In genomic region chr7:16046481-16047337, GRCm38 (mm10) we compare ENCODE assay signal across 8 mouse cellular contexts. TPM values are rescaled to one million over a fixed set of nuclear protein-coding genes. Genes with fewer than 3 reads are reported as not detected.
DNase-seq lines count a peak whose midpoint lies in the region; ATAC-seq and TF ChIP-seq lines count a peak whose summit lies in the region.

No protein-coding gene starts in this region.

- H3K27ac ChIP-seq in ES-E14 (ENCODE audit: insufficient read depth, low read depth, low read length, poor library complexity, severe bottlenecking), result no peak overlapping the region
- H3K27ac ChIP-seq in forebrain, embryonic 16.5 days (ENCODE audit: low read length), result peak overlapping the region; percentile 99
- H3K27ac ChIP-seq in lung, embryonic 15.5 days, result peak overlapping the region; percentile 96
- H3K27ac ChIP-seq in olfactory bulb, adult 2 months (ENCODE audit: insufficient read depth, low read depth, low read length), result peak overlapping the region; percentile 84

- peak; percentile 30 for ATAC-seq in forebrain, embryonic 16.5 days
- peak; percentile 5; the same call in 1 of the 2 replicates for ATAC-seq in lung, embryonic 15.5 days (ENCODE audit: borderline replicate concordance, extremely low read depth, low FRiP score, low TSS enrichment)

- no peak for DNase-seq in ES-E14 (ENCODE audit: low read depth, low spot score)
- peak; percentile 76 to 84 for DNase-seq in cerebellum, adult 18-20 months
- DNase-seq in heart, postnatal 36 days, result peak; percentile 83 to 86
- peak; percentile 69 to 77 for DNase-seq in layer of hippocampus, adult 8-10 months (ENCODE audit: low spot score in 2 of 2)
- peak; percentile 75 for DNase-seq in thymus, postnatal 0 days (ENCODE audit: low spot score)

- no peak; the same call in 1 of the 2 replicates for TF ChIP-seq POLR2A in olfactory bulb, adult 2 months (IDR thresholded peaks at IDR 0.05; ENCODE audit: insufficient read depth, low read depth, low read length)

- H3K9me3 ChIP-seq in ES-E14 (ENCODE audit: control insufficient read depth, insufficient read depth, low read depth, low read length), result no peaks in the 10 kb centered on the region
- H3K9me3 ChIP-seq in forebrain, embryonic 16.5 days (ENCODE audit: control insufficient read depth, low read length), result no peaks in the 10 kb centered on the region
- no peaks in the 10 kb centered on the region for H3K9me3 ChIP-seq in lung, embryonic 15.5 days

- in situ Hi-C loops in ES-E14 (cut with MboI; ENCODE audit: low sequenced_read_pairs in 2 of 2, unreplicated experiment in 2 of 2), result no loop called here

- peak overlapping the region; percentile 81 to 85 for H3K4me3 ChIP-seq in ES-E14 (ENCODE audit: insufficient read depth in 1 of 2, low read depth in 1 of 2, low read length in 2 of 2, poor library complexity in 1 of 2, severe bottlenecking in 1 of 2)
- peak overlapping the region; percentile 84 for H3K4me3 ChIP-seq in forebrain, embryonic 16.5 days (replicated peaks; ENCODE audit: low read length)
- H3K4me3 ChIP-seq in lung, embryonic 15.5 days, result peak overlapping the region; percentile 83
- H3K4me3 ChIP-seq in olfactory bulb, adult 2 months (ENCODE audit: insufficient read depth, low read depth, low read length), result peak overlapping the region; percentile 77

- intact Hi-C loops in heart, postnatal 36 days (cut with DNase I), result loop anchor here (2.0 kb wide), 1 partner anchor 26 kb away; no protein-coding TSS in a partner anchor

- WGBS in forebrain, embryonic 16.5 days, result under 1% methylated on average over 41 of the region's 46 CpGs
- under 1% methylated on average over 42 of the region's 46 CpGs for WGBS in lung, embryonic 15.5 days
- WGBS in olfactory bulb, adult 2 months, result under 1% methylated on average over 46 of the region's 46 CpGs

- H3K4me2 ChIP-seq in forebrain, embryonic 16.5 days (ENCODE audit: low read length), result peak overlapping the region; percentile 63
- peak overlapping the region; percentile 73 for H3K4me2 ChIP-seq in lung, embryonic 15.5 days

- H3K36me3 ChIP-seq in ES-E14 (ENCODE audit: control insufficient read depth, insufficient read depth, low read length, poor library complexity, severe bottlenecking), result no peaks in the 10 kb centered on the region
- no peaks in the 10 kb centered on the region for H3K36me3 ChIP-seq in forebrain, embryonic 16.5 days (ENCODE audit: control insufficient read depth, insufficient read depth)
- peaks cover 4% of the 10 kb centered on the region; the same call in 1 of the 2 replicates for H3K36me3 ChIP-seq in lung, embryonic 15.5 days

- no peaks in the 10 kb centered on the region for H3K27me3 ChIP-seq in forebrain, embryonic 16.5 days (replicated peaks; ENCODE audit: control insufficient read depth, insufficient read depth, low read length)
- no peaks in the 10 kb centered on the region for H3K27me3 ChIP-seq in lung, embryonic 15.5 days

- peaks cover 7 to 13% of the 10 kb centered on the region in 2 experiments; a peak in 3 of 4 replicates for H3K4me1 ChIP-seq in ES-E14 (ENCODE audit: control insufficient read depth in 2 of 2, insufficient read depth in 2 of 2, low read length in 2 of 2, poor library complexity in 1 of 2)
- peaks cover 43% of the 10 kb centered on the region for H3K4me1 ChIP-seq in forebrain, embryonic 16.5 days (replicated peaks; ENCODE audit: control insufficient read depth, insufficient read depth, low read length)
- peaks cover 51% of the 10 kb centered on the region for H3K4me1 ChIP-seq in lung, embryonic 15.5 days
- peaks cover 26% of the 10 kb centered on the region for H3K4me1 ChIP-seq in olfactory bulb, adult 2 months (ENCODE audit: control insufficient read depth, insufficient read depth, low read length)

- no peak for TF ChIP-seq CTCF in olfactory bulb, adult 2 months (IDR thresholded peaks at IDR 0.05; ENCODE audit: insufficient read depth, low read depth, low read length)

- H3K9ac ChIP-seq in ES-E14 (ENCODE audit: insufficient read depth, low read depth, low read length, poor library complexity, severe bottlenecking), result peak overlapping the region; percentile 87
- H3K9ac ChIP-seq in forebrain, embryonic 16.5 days (replicated peaks; ENCODE audit: low read depth, low read length), result peak overlapping the region; percentile 98
- peak overlapping the region; percentile 95 for H3K9ac ChIP-seq in lung, embryonic 15.5 days

TF ChIP-seq in ES-E14, 5 proteins besides CTCF, POLR2A, EP300 and RAD21:
- TF ChIP-seq ZC3H11A (IDR thresholded peaks at IDR 0.05; ENCODE audit: borderline replicate concordance, low read depth, low read length) (no peak), CHD2 (IDR thresholded peaks at IDR 0.05; ENCODE audit: low read depth, low read length) (no peak), ZNF384 (IDR thresholded peaks at IDR 0.05; ENCODE audit: low read depth, low read length) (no peak), MAFK (IDR thresholded peaks at IDR 0.05; ENCODE audit: insufficient read depth, low read depth, low read length) (no peak), HCFC1 (IDR thresholded peaks at IDR 0.05; ENCODE audit: borderline replicate concordance, insufficient read depth, low read length) (no peak)

RNA-seq across cellular contexts. Expression of gene Bicra, which starts 1.0 kb away (rescaled TPM):
- 3.5 and 3.6 TPM in 2 replicates for total RNA-seq in ES-E14 (2012; rRNA removed)
- 9.0 and 11.2 TPM in 2 replicates for polyA plus RNA-seq in forebrain, embryonic 16.5 days (2015; fragmentation: Nextera tagmentation; extraction: Ambion mirVana)
- 1 to 10 TPM; 8.1 to 8.2 TPM for total RNA-seq in heart, postnatal 36 days (2021)
- total RNA-seq in layer of hippocampus, adult 8-10 months (2022), result 10 to 100 TPM; 15.4 to 20.0 (median 17.2) TPM
- polyA plus RNA-seq in lung, embryonic 15.5 days (2015; fragmentation: Nextera tagmentation; extraction: Ambion mirVana), result 5.8 and 8.0 TPM in 2 replicates
- not detected in 2 replicates for polyA plus RNA-seq in olfactory bulb, adult 2 months (2012; ENCODE audit: insufficient read depth, insufficient read length, low replicate concordance, missing spikeins)
- polyA plus RNA-seq in thymus, postnatal 0 days (2015; fragmentation: Nextera tagmentation; extraction: Ambion mirVana), result 2.9 and 4.9 TPM in 2 replicates

RNA-seq across cellular contexts. Expression of gene Zfp541, which starts 14.9 kb away (rescaled TPM):
- 0.36 and 0.53 TPM in 2 replicates for total RNA-seq in ES-E14 (2012; rRNA removed)
- 0.14 TPM in 1 of 2 replicates, not detected in the other for polyA plus RNA-seq in forebrain, embryonic 16.5 days (2015; fragmentation: Nextera tagmentation; extraction: Ambion mirVana)
- not detected for total RNA-seq in heart, postnatal 36 days (2021)
- under 1 TPM; 0.67 to 0.98 (median 0.84) TPM for total RNA-seq in layer of hippocampus, adult 8-10 months (2022)
- 0.04 TPM in 1 of 2 replicates, not detected in the other for polyA plus RNA-seq in lung, embryonic 15.5 days (2015; fragmentation: Nextera tagmentation; extraction: Ambion mirVana)
- polyA plus RNA-seq in olfactory bulb, adult 2 months (2012; ENCODE audit: insufficient read depth, insufficient read length, low replicate concordance, missing spikeins), result not detected in 2 replicates
- polyA plus RNA-seq in thymus, postnatal 0 days (2015; fragmentation: Nextera tagmentation; extraction: Ambion mirVana), result 0.13 and 0.36 TPM in 2 replicates

RNA-seq across cellular contexts. Expression of gene Napa, which starts 51.5 kb away (rescaled TPM):
- total RNA-seq in ES-E14 (2012; rRNA removed), result 99.5 and 103 TPM in 2 replicates
- 197 and 220 TPM in 2 replicates for polyA plus RNA-seq in forebrain, embryonic 16.5 days (2015; fragmentation: Nextera tagmentation; extraction: Ambion mirVana)
- total RNA-seq in heart, postnatal 36 days (2021), result 10 to 100 TPM; 81.3 to 84.7 TPM
- 100 to 1,000 TPM; 289 to 306 (median 297) TPM for total RNA-seq in layer of hippocampus, adult 8-10 months (2022)
- 168 and 178 TPM in 2 replicates for polyA plus RNA-seq in lung, embryonic 15.5 days (2015; fragmentation: Nextera tagmentation; extraction: Ambion mirVana)
- not detected in 2 replicates for polyA plus RNA-seq in olfactory bulb, adult 2 months (2012; ENCODE audit: insufficient read depth, insufficient read length, low replicate concordance, missing spikeins)
- 152 and 172 TPM in 2 replicates for polyA plus RNA-seq in thymus, postnatal 0 days (2015; fragmentation: Nextera tagmentation; extraction: Ambion mirVana)
